Mouse (Mus musculus): ENCODE measurements around the gene Adgrb2. TPM values are rescaled to one million over a fixed set of nuclear protein-coding genes. Genes with fewer than 3 reads are reported as not detected.

Adgrb2 gene
- total and polyA plus RNA-seq, 3 experiments = 0.04 to 0.15 TPM; not detected in 1

DNA sequence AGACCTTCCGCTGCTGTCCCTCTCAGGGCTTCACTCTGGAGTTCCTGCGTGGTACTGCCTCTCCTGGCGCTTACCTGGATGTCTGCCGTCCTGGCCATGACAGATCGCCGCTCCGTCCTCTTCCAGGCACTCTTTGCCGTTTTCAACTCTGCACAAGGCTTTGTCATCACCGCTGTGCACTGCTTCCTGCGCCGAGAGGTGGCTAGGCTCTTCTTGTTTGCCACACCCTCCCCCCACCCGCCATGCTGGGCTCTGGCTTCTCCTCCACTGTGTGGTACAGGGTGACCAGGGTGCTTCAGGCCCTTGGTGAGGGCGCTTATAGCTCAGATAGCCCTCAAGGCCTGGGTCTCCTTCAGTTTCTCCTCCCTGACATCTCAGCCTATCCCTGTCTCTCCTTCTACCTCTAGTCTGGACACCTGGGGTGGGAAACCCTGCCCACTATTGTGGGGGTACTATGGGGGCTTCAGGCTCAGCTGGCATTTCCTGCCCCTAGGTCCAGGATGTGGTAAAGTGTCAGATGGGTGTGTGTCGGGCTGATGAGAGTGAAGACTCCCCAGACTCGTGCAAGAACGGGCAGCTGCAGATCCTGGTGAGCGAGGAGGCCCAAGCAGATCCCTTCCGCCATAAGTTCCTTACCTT is 32.5 kb downstream of the Adgrb2 start:
- H3K4me1 ChIP-seq (ENCODE audit: control insufficient read depth in 1 of 2, insufficient read depth in 2 of 2, low read length in 2 of 2) = 0 out of 4 replicates have a peak, but pooled peaks cover 0 to 4% of the 10 kb centered on the region in 2 experiments
- no peaks in the 10 kb centered on the region for H3K36me3 ChIP-seq (ENCODE audit: control insufficient read depth in 1 of 2, insufficient read depth in 2 of 2, low read length in 2 of 2)
- DNase-seq (ENCODE audit: low read depth, low spot score) = no peak
- no peaks in the 10 kb centered on the region for H3K79me2 ChIP-seq (ENCODE audit: control insufficient read depth, insufficient read depth, low read length, poor library complexity)
- H3K27me3 ChIP-seq (ENCODE audit: control insufficient read depth in 1 of 2, insufficient read depth in 2 of 2, low read length in 2 of 2) = peaks cover 0 to 3% of the 10 kb centered on the region in 2 experiments; a peak in 2 of 4 replicates
- no peak overlapping the region for H3K27ac ChIP-seq (ENCODE audit: control insufficient read depth, low read depth, low read length)
- H3K4me3 ChIP-seq (ENCODE audit: control insufficient read depth in 1 of 2, insufficient read depth in 1 of 2, low read depth in 2 of 2, low read length in 2 of 2) = no peak overlapping the region
- H3K9ac ChIP-seq (ENCODE audit: control insufficient read depth, low read depth, low read length, poor library complexity, severe bottlenecking) = no peak overlapping the region
- no peaks in the 10 kb centered on the region for H3K9me3 ChIP-seq (replicated peaks; ENCODE audit: insufficient read depth, low read length)
- no peak for TF ChIP-seq CHD2 (IDR thresholded peaks at IDR 0.05; ENCODE audit: low read length)
- TF ChIP-seq MEF2A (IDR thresholded peaks at IDR 0.05; ENCODE audit: extremely low read depth, insufficient replicate concordance, low read depth, low read length, poor library complexity, severe bottlenecking) = no peak
- no peak for TF ChIP-seq ELF1 (IDR thresholded peaks at IDR 0.05; ENCODE audit: low read depth, low read length)
- TF ChIP-seq ZKSCAN1 (IDR thresholded peaks at IDR 0.05; ENCODE audit: low read depth, low read length) = no peak
- TF ChIP-seq HCFC1 (IDR thresholded peaks at IDR 0.05; ENCODE audit: low read depth, low read length) = no peak
- no peak for TF ChIP-seq NELFE (IDR thresholded peaks at IDR 0.05; ENCODE audit: low read depth, low read length)
- TF ChIP-seq GATA1 (IDR thresholded peaks at IDR 0.05; ENCODE audit: low read depth, low read length) = no peak
- no peak for TF ChIP-seq MAFK (IDR thresholded peaks at IDR 0.05; ENCODE audit: borderline replicate concordance, low read depth, low read length)
- no peak for TF ChIP-seq USF1 (IDR thresholded peaks at IDR 0.05; ENCODE audit: low read depth, low read length)
- no peak for TF ChIP-seq RCOR1 (IDR thresholded peaks at IDR 0.05; ENCODE audit: low read depth, low read length)
- no peak for TF ChIP-seq SIN3A (IDR thresholded peaks at IDR 0.05; ENCODE audit: low read length)
- TF ChIP-seq TCF12 (IDR thresholded peaks at IDR 0.05; ENCODE audit: low read depth, low read length) = no peak
- no peak for TF ChIP-seq UBTF (IDR thresholded peaks at IDR 0.05; ENCODE audit: borderline replicate concordance, insufficient read depth, low read depth, low read length)
- no peak for TF ChIP-seq E2F4 (IDR thresholded peaks at IDR 0.05; ENCODE audit: borderline replicate concordance, low read depth, low read length)
- no peak for TF ChIP-seq CHD1 (IDR thresholded peaks at IDR 0.05; ENCODE audit: low read depth, low read length)
- no peak for TF ChIP-seq CTCF (IDR thresholded peaks at IDR 0.05 in 2 of 3, conservative IDR thresholded peaks at IDR 0.05 in 1 of 3; ENCODE audit: control insufficient read depth in 1 of 3, insufficient read depth in 1 of 3, low read depth in 2 of 3, low read length in 3 of 3, poor library complexity in 1 of 3, severe bottlenecking in 1 of 3)
- TF ChIP-seq BHLHE40 (IDR thresholded peaks at IDR 0.05; ENCODE audit: borderline replicate concordance, low read depth, low read length) = no peak
- TF ChIP-seq MYC (IDR thresholded peaks at IDR 0.05; ENCODE audit: low read depth, low read length) = no peak
- no peak for TF ChIP-seq KAT2A (conservative IDR thresholded peaks at IDR 0.05; ENCODE audit: low read depth, low read length)
- TF ChIP-seq EP300 (IDR thresholded peaks at IDR 0.05; ENCODE audit: low read depth in 1 of 2, low read length in 2 of 2) = no peak

DNA sequence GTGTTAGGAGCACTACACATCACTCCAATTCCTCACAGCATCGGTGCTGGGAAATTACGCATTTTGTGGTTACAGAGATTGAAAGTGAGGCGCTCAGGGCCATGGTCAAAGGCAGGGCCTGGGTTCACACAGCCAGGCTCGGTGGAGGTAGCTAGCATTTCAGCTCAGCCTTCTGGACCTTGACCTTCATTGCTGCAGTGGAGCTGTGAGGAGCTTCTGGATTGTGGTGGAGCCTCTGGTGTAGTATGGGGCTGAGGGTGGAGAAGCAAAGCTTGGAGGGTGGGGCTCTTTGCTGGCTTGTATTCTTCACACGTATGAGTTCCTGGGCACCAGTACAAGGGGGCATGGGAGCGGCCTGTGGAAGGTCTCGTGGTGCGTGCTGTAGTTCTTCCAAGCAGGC is 38.3 kb downstream of the Adgrb2 start:
- no peak for DNase-seq (ENCODE audit: low read depth, low spot score)
- Histone ChIP-seq H3K79me2 (ENCODE audit: control insufficient read depth, insufficient read depth, low read length, poor library complexity) (no peaks in the 10 kb centered on the region), H3K27me3 (ENCODE audit: control insufficient read depth in 1 of 2, insufficient read depth in 2 of 2, low read length in 2 of 2) (peaks cover 0 to 2% of the 10 kb centered on the region in 2 experiments; a peak in 1 of 4 replicates), H3K36me3 (ENCODE audit: control insufficient read depth in 1 of 2, insufficient read depth in 2 of 2, low read length in 2 of 2) (no peaks in the 10 kb centered on the region), H3K9me3 (replicated peaks; ENCODE audit: insufficient read depth, low read length) (no peaks in the 10 kb centered on the region), H3K4me1 (ENCODE audit: control insufficient read depth in 1 of 2, insufficient read depth in 2 of 2, low read length in 2 of 2) (no peaks in the 10 kb centered on the region), H3K27ac (ENCODE audit: control insufficient read depth, low read depth, low read length) (no peak overlapping the region), H3K9ac (ENCODE audit: control insufficient read depth, low read depth, low read length, poor library complexity, severe bottlenecking) (no peak overlapping the region), H3K4me3 (ENCODE audit: control insufficient read depth in 1 of 2, insufficient read depth in 1 of 2, low read depth in 2 of 2, low read length in 2 of 2) (no peak overlapping the region)
- TF ChIP-seq MYC (IDR thresholded peaks at IDR 0.05; ENCODE audit: low read depth, low read length) = no peak
- TF ChIP-seq CTCF (IDR thresholded peaks at IDR 0.05 in 2 of 3, conservative IDR thresholded peaks at IDR 0.05 in 1 of 3; ENCODE audit: control insufficient read depth in 1 of 3, insufficient read depth in 1 of 3, low read depth in 2 of 3, low read length in 3 of 3, poor library complexity in 1 of 3, severe bottlenecking in 1 of 3) = no peak
- no peak for TF ChIP-seq MAZ (IDR thresholded peaks at IDR 0.05; ENCODE audit: low read depth, low read length)
- TF ChIP-seq ZC3H11A (IDR thresholded peaks at IDR 0.05; ENCODE audit: low read depth, low read length) = no peak
- TF ChIP-seq GATA1 (IDR thresholded peaks at IDR 0.05; ENCODE audit: low read depth, low read length) = no peak
- TF ChIP-seq ELF1 (IDR thresholded peaks at IDR 0.05; ENCODE audit: low read depth, low read length) = no peak

Data from MEL (cell line).